Mouse (Mus musculus) heart, postnatal 0 days (tissue): ENCODE results near the gene Astn2. TPM values are rescaled to one million over a fixed set of nuclear protein-coding genes. Genes with fewer than 3 reads are reported as not detected.
A peak's percentile ranks its signal among the peaks of the same experiment; 100 is the strongest.

Experiments used
- ATAC-seq: fragments of 200-750 bp; cut with Nextera tagmentation; 2 replicates; pipeline ENCODE4 v1.8.0; 2017; ENCODE audit warnings: low read depth, moderate number of reproducible peaks, moderate library complexity; ENCODE audit not compliant: insufficient read depth
- DNase-seq: peaks from one replicate; pipeline ENCODE4 v3.0.0-alpha.2; 2016; ENCODE audit warnings: low spot score
- H3K27ac ChIP-seq: fragments of 300-500 bp; sonication (generic); 2 replicates; pipeline ENCODE4 v1.5.1; 2014; ENCODE audit warnings: low read depth, mild to moderate bottlenecking
- H3K27me3 ChIP-seq: fragments of 300-500 bp; sonication (generic); 2 replicates; pipeline ENCODE4 v1.6.1; 2014; ENCODE audit warnings: low read length, mixed read lengths; ENCODE audit not compliant: control insufficient read depth, insufficient read depth
- H3K36me3 ChIP-seq: fragments of 300-500 bp; sonication (generic); replicated peaks from 2 replicates; pipeline ENCODE4 v1.6.1; 2014; ENCODE audit warnings: low read length, mixed read lengths; ENCODE audit not compliant: control insufficient read depth, insufficient read depth
- H3K4me1 ChIP-seq: fragments of 300-500 bp; sonication (generic); 2 replicates; pipeline ENCODE4 v1.6.1; 2014; ENCODE audit warnings: antibody characterized with exemption; ENCODE audit not compliant: control insufficient read depth, insufficient read depth
- H3K4me2 ChIP-seq: fragments of 300-500 bp; sonication (generic); 2 replicates; pipeline ENCODE4 v1.6.1; 2014; ENCODE audit warnings: low read depth, mild to moderate bottlenecking, low read length, moderate library complexity
- H3K4me3 ChIP-seq: fragments of 300-500 bp; sonication (generic); 2 replicates; pipeline ENCODE4 v1.5.1; 2014; ENCODE audit warnings: low read depth, low read length
- H3K9ac ChIP-seq: fragments of 300-500 bp; sonication (generic); replicated peaks from 2 replicates; pipeline ENCODE4 v1.6.1; 2014; ENCODE audit warnings: low read depth, low read length, mixed read lengths
- H3K9me3 ChIP-seq: fragments of 300-500 bp; sonication (generic); replicated peaks from 2 replicates; pipeline ENCODE4 v1.6.1; 2016; ENCODE audit warnings: low read length; ENCODE audit not compliant: control insufficient read depth
- CTCF ChIP-seq: IDR thresholded peaks from 2 replicates; pipeline ENCODE4 v1.5.1; 2016; ENCODE audit warnings: antibody characterized with exemption, control low read depth, low read depth
- EP300 ChIP-seq: IDR thresholded peaks from 2 replicates; pipeline ENCODE4 v1.6.1; 2016; ENCODE audit warnings: antibody characterized with exemption, low read depth
- WGBS: fragments of 180-500 bp; shearing (Covaris S2); extraction: QIAGEN DNeasy Blood & Tissue Kit; methylation state at CpG from one replicate; pipeline ENCODE4 v1.1.7; 2014; 5-methylcytosine and 5-hydroxymethylcytosine counted together
- polyA plus RNA-seq: library from polyadenylated mRNA; unstranded; fragments of >200 nt; fragmentation: Nextera tagmentation; extraction: Ambion mirVana; gene quantifications from 2 replicates; pipeline ENCODE4 v1.2.1, GENCODE M21; 2015
- total RNA-seq: library from RNA; depleted of rRNA; stranded (reverse); fragments of >200 nt; gene quantifications from 2 replicates; pipeline ENCODE4 v1.2.3, GENCODE M21; 2014; ENCODE audit warnings: low replicate concordance

Astn2 gene
- total and polyA plus RNA-seq, 2 experiments from 2014 or later: 0.25 to 3.7 TPM

DNA sequence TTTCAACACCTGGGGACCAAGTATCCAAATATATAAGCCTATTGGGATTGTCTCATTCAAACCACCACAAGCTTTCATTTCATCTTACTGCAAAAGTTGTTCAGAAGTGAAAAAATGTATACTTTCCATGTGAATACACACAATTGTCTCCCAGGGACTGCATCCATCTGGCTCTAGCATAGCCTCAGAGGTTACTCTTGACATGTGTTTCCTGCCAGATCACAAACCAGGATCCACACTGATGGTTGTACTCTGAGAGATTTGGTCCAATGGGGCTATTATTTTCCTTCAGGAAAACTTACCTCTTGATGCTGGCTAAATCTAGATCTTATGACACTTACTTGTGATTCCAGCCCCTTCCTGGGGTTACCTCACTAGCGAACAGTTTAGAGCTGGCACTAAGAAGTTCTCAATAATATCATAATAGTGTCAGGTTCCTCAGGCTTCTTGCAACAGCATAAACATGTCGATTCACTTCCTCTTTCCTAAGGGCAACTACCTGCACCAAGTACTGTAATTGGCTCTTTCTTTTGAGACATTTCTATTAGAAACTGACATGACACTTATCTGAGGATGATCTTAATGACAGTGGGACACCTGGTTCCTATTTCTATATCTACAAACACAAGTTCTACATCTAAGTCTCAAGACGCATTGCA lies 361.3 kb downstream of the Astn2 start:
- Histone ChIP-seq H3K27ac (no peak overlapping the region), H3K9me3 (no peaks in the 10 kb centered on the region), H3K4me1 (no peaks in the 10 kb centered on the region), H3K27me3 (no peaks in the 10 kb centered on the region), H3K4me3 (no peak overlapping the region), H3K4me2 (no peak overlapping the region), H3K9ac (no peak overlapping the region), H3K36me3 (no peaks in the 10 kb centered on the region)
- no peak for DNase-seq
- TF ChIP-seq EP300 (no peak), CTCF (no peak)
- WGBS: 85% methylated on average over 3 of the region's 3 CpGs
- ATAC-seq: no peak

GRCm38 (mm10) chr4:66033826-66034225 lies 370.6 kb downstream of the Astn2 start:
- no peaks in the 10 kb centered on the region for H3K27me3 ChIP-seq
- H3K4me1 ChIP-seq: no peaks in the 10 kb centered on the region
- no peak for DNase-seq
- TF ChIP-seq CTCF (peak; percentile 40), EP300 (no peak)
- H3K36me3 ChIP-seq: no peaks in the 10 kb centered on the region
- no peaks in the 10 kb centered on the region; the same call in 1 of the 2 replicates for H3K9me3 ChIP-seq
- no peak overlapping the region for H3K4me2 ChIP-seq
- no peak overlapping the region for H3K4me3 ChIP-seq
- ATAC-seq: no peak
- H3K9ac ChIP-seq: no peak overlapping the region
- H3K27ac ChIP-seq: no peak overlapping the region
- 66% methylated on average over 3 of the region's 3 CpGs for WGBS

DNA sequence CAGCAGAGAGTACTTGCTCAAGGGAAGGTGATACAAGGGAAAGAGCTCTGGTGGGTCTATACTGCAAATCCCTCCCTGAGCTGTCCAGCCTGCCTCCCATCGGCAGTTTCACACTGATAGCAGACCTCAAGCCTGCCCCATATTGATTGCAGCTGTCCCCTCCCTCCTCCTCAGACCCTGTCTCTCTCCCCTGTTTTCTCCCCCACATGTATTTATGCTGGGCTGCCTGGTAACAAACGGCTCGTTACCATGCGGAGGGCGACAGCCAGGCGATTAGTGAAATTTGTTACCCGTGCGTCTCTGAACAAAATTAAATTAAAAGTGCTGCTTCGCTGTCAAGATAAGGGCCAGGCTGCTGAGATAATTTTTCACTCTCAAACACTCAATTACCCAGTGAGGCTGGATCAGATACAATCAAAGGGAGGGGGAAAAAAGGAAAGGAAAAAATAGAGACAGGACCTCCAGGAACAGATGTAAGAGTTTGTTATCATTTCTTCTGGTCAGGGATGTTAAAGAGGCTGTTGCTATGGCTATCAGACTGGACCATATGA lies 373.0 kb downstream of the Astn2 start:
- no peak overlapping the region for H3K27ac ChIP-seq
- H3K4me3 ChIP-seq: no peak overlapping the region
- no peaks in the 10 kb centered on the region; the same call in 1 of the 2 replicates for H3K9me3 ChIP-seq
- H3K4me1 ChIP-seq: no peaks in the 10 kb centered on the region
- WGBS: 59% methylated on average over 9 of the region's 9 CpGs
- H3K36me3 ChIP-seq: no peaks in the 10 kb centered on the region
- DNase-seq: no peak
- no peaks in the 10 kb centered on the region for H3K27me3 ChIP-seq
- TF ChIP-seq CTCF (no peak), EP300 (no peak)
- no peak for ATAC-seq
- H3K9ac ChIP-seq: no peak overlapping the region
- no peak overlapping the region for H3K4me2 ChIP-seq

- Histone ChIP-seq H3K36me3 (no peaks in the 10 kb centered on the region), H3K4me3 (no peak overlapping the region), H3K4me1 (no peaks in the 10 kb centered on the region; the same call in 1 of the 2 replicates), H3K27me3 (no peaks in the 10 kb centered on the region), H3K9me3 (no peaks in the 10 kb centered on the region; the same call in 1 of the 2 replicates), H3K9ac (no peak overlapping the region), H3K4me2 (no peak overlapping the region), H3K27ac (no peak overlapping the region)
- TF ChIP-seq CTCF: no peak
- DNase-seq (no peak), ATAC-seq (no peak)
- WGBS: 71% methylated on average over 4 of the region's 4 CpGs
These were observed 374.5 kb downstream of the Astn2 start for GRCm38 (mm10) chr4:66029901-66030300.

DNA sequence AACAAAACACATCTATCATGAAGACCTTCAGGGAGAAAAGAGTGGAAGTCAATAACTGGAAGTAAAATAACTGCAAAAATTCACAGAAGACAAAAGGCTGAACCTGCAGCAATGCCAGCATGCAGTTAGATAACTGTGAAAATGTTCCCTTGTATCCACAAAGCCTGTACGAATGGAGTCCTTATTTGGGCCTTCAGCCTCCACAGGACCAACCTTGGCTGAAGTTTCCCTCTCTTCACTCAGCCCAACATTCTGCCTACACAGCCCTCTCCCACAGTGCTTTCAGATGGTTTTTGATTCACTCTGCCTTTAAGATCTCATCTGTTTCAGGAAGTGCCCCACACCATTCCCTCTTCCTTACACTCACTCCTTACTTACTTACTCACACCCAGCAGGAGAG lies 376.5 kb downstream of the Astn2 start:
- ATAC-seq: no peak
- Histone ChIP-seq H3K4me3 (no peak overlapping the region), H3K4me1 (no peaks in the 10 kb centered on the region; the same call in 1 of the 2 replicates), H3K9ac (no peak overlapping the region), H3K9me3 (no peaks in the 10 kb centered on the region; the same call in 1 of the 2 replicates), H3K4me2 (no peak overlapping the region), H3K27me3 (no peaks in the 10 kb centered on the region), H3K27ac (no peak overlapping the region), H3K36me3 (no peaks in the 10 kb centered on the region)
- 84% methylated on average over 1 of the region's 1 CpGs for WGBS
- TF ChIP-seq CTCF (no peak), EP300 (no peak)
- no peak for DNase-seq
